Mouse (Mus musculus) right cerebral cortex, postnatal 25 days (tissue): ENCODE results near the gene Dpf2.

Source experiments
- DNase-seq: peaks from one replicate; pipeline ENCODE4 v3.0.0; 2022

Gene Dpf2

DNA sequence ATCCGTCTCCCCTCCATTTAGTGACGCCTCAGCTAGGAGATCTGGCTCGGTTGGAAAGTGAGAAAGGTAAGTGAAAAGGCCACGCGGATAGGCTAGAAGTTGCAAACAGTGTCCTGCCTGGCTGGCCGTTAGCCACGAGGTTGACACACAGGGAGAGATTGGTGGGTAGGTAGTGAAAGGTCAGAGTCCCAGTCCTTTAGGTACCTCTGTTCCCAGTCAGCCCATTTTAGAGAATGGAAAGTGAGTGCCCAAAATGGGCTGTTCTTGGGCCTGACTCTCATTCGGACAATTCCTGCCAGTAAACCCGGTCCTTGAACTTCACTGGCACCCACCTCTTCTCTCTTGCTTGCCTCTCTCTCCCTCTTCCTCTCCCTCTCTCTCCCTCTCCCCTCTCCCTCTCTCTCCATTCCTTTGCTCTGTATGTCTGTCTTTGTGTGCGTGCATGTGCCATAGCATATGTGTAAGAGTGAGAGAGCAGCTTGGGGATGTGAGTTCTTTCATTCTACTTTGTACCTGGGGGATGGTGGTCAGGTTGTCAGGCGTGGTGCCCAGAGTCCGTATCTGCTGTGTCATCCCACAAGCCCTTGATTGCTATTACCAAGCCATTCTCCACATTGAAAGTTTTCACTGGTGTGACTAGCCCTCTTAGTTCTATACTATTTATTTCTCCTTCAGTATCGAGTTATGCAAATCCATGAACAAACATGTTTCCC lies at the start of gene Dpf2:
Gene Dpf2 (minus strand): TSS at position 4 of the 713 bp plus-strand sequence.
- DNase-seq, result no peak

DNA sequence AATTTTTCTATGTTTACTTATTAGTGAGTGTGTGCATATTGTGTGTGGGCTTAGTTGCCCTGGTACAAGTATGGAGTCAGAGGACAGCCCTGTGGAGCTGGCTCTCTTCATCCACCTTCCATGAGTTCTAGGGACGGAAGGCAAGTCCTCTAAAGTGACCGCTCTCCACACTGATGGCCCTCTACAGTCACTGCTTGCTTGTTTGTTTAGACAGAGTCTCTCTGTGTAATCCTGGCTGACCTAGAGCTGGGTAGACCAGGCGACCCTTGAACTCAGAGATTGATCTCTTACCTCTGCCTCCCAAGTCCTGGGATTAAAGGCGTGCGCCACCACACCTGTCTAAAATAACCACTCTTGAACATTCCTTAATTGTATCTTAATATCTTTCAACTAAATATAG lies 44.6 kb upstream of the Dpf2 start:
- no peak for DNase-seq

DNA sequence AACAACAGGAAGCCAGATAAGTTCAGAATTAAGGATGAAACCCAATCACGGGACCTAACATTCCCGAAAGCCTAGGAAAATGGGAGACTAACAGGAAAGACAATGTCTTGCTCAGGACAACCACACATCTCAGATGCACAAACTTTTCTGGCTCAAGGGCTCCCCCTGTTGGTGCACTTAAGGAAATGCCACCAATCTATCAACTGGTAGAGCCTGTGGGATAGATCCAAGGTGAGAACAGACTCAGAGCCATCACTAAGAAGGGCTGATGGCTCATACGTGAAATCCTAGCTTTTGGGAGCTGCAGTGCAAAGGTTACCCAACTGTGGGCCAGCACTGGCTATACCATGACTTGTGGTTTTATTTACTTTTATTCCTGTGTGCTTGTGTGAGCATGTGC lies 43.9 kb upstream of the Dpf2 start:
- DNase-seq, result peak; percentile 67

DNA sequence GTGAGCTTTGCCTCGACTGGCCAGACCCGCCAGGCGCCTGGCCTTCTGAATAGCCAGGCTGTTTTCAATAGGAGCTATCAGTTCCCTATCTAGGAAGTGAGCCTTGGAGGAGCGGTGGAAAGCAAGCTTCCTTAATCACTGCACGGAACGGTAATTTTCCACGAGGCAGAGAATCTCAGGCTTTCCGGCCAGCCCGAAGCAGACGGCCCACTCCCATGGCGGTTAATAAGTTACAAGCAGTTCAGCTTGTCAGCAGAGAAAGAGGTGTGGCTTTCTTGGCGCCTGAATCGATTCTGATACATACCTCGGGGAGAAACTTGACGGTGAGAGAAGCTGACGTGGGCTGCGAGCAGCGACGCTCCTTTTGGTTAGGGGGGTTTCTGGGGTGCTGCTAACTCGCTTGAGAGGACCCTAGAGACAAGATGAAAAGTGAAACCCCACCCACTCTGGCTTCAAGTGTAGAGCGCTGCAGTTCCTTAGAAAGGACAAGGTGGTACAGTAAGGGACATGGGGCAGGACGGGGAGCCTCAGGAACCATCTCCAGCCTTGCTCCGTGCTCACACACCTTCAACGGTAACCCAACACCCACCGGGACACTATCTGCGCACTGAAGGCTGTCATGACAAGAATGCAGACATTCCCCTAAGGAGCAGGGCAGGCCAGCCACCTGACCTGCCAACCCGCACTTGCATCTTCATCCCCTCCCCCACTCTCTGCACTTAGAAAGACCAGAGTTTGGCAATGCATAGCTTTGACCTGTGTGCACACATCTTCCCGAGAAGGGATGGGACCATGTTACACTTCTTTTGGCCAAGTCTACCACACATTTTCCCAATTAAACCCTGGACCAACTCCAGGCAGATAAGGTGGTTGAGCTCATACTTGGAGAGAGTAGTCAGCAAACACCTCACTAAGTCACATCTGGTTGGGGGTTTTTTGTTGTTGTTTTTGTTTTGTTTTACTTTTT lies 43.2 kb upstream of the Dpf2 start:
- DNase-seq, result no peak

DNA sequence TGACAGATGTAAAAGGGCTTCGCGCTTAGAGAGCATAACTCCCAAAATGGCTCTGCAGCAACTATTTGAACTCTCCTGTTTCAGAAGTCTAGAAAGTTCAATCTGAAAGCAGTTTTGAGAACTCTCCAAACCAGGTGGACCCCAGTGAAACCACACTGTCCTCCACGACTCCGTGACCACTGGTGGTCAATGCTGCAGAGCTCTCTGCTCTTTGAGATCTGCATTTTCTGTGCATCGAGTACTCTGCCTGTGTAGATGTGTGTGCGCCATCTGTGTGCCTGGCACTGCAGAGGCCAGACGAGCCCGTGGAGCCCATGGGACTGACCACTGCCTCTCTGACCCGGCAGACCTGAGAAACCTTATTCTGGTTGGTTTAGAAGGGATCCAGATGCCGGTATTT lies 42.1 kb upstream of the Dpf2 start:
- DNase-seq, result no peak

DNA sequence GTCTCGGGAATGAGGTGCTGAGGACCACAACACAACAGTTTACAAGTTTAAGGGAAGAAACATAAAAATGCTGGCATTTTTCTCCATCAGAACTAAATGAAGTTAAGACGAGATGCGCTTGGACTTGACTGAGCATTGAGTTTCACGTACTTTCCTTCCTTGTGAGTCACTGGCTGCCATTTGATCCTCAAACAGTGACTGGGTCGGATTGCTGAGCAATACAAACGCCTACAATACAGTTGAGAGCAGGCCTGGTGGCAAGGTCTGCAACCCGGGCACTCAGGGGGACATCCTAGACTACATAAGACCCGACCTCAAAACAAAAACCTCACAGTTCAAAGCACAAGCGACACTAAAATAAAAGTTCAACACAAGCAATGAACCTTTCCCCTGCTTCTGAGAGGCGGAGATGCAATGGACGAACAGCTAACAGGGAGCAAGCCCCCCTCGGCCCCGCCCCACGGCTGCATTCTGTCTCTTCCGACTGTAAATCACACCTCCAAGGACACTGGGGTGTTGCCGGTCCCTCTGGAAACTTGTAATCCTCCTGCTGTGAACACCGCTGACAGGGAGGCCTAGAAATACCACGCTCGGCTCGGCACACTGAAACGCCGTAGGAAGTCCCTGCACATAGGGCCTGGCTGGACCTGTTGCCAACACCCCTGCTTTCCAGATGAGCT lies 41.4 kb upstream of the Dpf2 start:
- no peak for DNase-seq

DNA sequence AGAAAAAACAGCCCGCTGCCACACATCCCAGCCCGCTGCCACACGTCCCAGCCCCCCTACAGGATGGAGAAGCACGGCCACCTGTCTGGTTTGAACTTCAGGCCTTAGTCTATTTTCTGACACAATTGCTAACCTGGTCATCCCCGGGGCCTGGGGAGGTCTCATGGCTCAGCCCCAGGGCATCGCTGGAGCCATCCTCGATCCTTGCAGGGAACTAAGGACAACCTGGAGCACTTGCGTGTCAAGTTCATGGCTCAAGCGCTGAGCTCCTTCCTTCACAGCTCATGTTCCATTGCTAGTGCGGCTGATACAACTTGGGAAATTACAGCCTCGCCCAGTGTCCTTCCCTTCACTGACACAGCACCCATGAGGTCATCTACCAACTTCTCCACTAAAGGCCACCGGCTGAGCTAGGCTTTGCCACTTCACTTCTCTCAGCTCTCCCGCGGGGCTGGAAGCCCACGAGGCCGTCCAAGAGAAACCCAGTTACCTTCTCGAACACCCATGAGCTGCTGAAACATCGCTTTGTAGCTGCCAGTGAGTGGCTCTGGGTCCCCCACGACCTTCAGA lies 40.5 kb upstream of the Dpf2 start:
- no peak for DNase-seq

DNA sequence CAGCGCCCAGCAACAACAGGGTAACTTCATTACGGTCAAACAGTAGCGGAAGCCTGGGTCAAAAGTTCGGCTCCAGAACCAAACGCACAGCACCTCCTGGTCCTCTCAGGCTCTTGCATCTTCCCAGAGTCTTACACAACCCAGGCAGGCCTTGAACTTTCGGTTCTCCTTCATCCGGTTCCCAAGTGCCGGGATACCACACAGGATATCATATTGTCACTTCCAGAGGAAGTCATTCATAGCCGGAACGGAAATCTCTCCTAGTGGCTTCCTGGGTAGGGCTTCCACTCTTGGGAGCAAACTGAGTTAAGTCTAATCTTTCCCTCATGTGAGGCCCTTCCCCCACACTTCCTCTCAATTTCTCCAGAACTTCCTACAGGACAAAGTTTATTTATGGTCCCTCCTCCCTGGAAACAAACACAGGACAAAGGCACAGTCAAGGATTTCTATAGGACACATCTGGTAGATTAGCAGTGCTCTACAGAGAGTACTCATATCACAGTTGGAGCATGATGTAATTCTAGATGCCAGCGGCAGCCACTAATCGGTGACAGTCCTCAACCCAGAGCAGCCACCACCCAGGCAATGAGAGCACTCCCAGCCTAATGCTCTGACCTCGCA lies 39.4 kb upstream of the Dpf2 start:
- no peak for DNase-seq

DNA sequence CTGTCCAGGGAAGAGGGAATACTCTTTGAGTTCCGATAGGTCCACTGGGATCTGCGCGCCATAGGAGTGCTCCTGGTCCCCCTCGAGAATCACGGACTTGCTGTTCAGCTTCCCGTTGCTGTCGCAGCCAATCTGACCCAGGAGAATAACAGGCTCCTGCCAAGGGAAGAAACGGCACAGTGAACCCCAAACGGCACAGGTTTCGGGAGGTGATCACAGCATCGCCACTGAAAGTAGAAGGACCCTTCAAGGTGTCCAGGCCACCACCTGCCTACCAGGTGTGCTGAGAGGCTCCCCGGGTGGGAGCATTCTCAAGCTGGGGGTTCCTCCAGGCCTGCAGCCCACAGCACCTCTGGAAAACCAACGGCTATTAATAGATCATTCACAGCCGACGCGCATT lies 38.8 kb upstream of the Dpf2 start:
- no peak for DNase-seq

DNA sequence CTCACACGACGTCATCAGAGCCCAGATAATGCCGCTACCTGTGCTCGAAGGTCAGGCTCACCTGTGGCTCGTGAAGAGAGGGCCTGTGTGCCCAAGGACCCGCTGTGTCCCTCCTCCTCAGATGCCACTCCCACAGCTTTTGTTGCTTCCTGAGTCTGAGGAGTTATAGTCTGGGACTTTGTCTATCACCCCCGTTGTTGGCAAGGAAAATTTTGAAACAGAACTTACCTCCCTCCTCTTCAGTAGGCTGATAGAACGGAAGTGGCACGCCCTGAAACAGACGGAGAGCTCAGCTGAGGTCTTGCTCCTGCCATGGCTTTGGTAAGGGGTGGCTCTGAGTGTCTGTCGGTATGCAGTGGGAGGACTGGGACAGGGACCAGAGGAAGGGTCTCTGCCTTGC lies 37.4 kb upstream of the Dpf2 start:
- no peak for DNase-seq

DNA sequence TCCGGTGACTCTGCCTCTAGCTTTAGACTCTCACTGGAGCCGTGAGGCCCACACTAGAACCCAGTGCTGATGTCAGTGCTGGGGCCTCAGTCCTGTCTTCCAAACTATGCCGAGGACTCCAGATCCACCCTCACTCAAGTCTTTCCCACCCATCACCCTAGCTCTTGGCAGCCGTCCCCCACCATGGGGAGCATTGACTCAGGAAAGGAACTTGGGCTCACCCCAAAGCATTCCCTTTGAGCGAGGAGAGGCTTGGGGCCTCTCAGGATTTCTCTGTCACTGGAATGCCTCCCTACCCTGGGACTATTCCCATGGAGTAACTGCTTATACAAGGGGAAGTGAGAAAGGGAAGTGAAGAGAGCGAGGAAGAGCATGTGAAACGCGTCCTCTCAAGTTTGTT lies 33.1 kb upstream of the Dpf2 start:
- no peak for DNase-seq

DNA sequence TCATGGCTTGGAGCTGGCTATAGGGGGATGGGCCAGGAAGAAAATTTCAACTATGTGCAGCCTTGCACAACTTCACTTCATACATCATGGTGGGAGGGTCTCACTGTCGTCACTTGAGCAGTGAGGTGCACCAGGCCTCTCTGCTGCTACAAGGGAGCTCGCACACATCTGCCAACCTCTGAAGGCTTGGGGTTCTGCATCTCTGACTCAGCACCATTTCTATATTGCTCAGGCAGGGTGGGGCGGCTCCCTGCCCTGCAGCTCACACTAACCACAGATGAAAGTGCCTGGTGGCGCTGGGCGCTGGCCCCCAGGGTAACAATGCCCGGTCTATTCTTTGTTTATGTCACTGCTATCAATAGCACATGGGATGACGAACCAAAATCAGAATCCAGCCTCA lies 32.2 kb upstream of the Dpf2 start:
- no peak for DNase-seq

DNA sequence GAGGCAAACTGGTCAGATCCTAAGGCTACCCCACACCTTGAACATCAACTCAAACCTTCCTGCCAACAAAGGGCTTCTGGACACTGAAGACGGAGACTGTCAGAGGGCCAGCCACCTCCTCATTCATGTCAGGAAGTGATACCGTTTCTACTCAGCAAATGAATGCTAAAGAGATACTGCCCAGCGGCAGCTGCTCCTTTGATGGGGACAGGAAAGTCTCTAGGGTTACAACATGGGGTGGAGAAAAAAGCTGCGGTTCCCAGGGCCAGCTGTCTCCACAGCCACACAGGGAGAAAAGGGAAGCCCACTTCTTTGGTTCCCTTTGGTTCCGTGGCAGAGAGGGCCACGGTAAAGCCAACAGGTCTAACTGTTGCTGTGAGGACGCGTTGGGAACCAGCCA lies 31.3 kb upstream of the Dpf2 start:
- DNase-seq, result no peak

DNA sequence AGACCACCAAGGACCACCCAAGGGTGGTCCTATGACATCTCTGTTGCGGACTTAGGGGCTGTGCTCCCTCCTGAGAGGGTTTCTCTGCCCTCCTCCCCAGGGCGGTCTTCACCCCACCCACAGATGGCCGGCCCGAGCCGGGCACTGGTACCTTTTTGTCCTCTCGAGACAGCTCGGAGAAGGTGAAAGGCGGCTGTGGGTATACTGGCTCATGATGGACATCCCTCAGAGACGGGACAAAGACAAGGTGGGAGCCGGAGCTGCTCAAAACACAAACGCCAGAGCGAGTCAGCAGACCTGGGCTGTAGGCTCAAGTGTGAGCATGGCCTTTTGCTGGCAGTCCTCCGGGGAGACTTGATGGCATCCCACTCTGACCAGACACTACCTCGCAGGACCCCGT lies 30.6 kb upstream of the Dpf2 start:
- no peak for DNase-seq

DNA sequence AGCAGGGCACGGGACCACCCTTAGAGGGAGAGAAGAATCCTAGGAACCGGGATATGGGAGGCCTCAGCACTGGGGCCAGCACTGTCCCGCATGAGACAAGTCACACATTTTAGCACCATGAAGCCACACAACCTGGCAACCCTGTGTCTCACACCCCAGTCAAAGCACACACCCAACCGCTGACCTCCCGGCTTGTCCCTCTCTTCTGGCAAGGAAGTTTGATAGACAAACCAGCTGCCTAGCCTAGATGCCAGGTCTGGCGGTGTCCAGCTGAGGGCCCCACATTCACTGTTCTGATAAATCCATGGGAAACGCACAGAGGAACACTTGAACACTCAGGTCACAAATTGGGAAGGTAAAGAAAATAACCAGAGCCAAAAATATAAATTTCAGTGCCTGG lies 29.8 kb upstream of the Dpf2 start:
- DNase-seq, result no peak

DNA sequence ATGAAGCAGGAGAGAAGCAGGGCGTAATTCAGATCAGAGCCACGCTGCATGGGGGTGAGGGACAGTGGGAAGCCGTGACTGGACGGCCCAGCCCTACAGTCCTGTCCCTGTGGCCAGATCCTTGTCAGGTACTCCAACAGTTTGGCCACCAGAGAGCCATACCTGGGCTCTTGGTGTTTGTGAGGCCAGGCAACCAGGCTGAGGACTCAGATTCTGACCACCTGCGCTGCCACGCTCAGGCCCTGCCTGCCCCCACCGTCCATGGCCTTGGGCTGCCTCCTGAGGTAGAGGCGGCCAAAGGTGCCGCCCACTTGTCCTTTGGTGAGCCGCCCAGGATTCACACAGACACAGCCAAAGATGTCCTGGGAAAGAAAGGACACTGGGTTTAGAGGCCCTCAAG lies 27.8 kb upstream of the Dpf2 start:
- DNase-seq, result no peak

DNA sequence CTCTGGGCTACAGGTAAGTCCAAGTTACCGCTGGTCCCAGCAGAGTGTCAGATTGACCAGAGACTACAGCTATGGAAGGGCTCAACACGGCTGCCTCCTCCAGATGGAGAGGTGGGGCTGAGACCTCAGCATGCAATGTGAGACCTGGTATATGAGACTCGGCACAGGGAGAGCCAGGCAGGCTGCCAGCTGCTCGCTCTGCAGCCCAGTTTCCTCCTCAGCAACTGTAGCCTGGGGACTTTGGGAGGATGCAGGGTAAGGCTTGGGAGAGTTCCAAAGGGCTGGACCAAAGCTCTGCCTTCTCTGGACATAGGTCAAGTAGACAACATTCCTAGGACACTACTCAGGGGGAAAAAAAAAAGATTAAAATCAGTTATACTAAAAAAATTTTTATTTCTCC lies 27.4 kb upstream of the Dpf2 start:
- DNase-seq, result no peak

DNA sequence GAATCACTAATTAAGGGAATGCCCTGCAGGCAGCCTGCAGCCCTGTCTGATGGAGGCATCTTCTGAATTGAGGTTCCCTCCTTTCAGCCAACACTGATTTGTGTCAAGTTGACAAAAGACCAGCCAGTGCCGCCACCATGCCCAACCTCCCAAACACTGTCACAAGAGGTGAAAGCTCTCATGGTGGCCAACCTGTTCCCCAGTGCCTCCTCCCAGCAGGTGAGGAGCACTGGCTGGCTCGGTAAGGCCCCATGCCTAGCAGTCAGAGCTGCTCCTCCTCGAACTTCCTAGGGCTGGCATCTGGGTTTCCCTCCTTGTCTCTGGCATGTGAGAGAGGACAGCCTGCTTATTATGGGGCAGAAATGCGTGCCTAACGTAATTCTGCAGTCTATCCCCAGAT lies 26.9 kb upstream of the Dpf2 start:
- DNase-seq, result no peak

DNA sequence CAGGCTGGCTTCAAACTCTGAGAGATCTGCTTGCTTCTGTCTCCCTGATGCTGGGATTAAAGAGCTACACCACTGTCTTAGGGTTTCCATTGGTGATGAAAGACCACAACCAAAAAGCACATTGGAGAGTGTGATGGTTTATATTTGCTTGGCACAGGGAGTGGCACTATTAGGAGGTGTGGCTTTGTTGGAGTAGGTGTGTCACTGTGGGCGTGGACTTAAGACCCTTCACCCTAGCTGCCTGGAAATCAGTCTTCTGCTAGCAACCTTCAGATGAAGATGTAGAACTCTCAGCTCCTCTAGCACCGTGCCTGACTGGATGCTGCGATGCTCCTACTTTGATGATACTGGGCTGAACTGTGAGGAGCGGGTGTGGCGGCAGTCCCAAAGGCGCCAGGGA lies 25.7 kb upstream of the Dpf2 start:
- no peak for DNase-seq

DNA sequence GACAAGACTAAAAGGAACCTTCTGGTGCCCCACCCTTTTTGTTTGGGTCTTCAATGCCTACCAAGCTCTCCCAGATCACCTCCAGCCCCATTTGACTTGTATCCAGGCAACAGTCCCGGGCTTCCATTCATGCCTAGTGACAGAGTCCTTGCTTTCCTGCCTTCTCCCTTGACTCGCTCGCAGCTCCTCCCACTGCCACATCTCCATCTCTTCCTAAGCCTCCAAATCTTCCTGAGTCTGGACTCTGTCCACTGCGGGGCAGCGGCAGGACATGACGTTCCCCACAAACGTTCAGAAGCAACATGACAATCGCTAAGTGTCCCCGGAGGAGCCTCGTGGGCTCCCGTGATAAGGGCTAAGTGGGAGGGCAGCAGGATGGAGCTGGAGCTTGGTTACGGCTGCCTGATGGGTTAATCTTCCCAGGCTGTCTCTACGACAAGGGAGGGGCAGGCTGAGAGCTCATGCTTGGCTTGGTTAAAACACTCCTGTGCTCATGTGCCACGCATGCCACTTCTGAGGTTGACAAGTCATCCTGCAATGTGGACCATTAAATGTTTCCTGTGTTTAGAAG lies 25.1 kb upstream of the Dpf2 start:
- DNase-seq, result no peak

DNA sequence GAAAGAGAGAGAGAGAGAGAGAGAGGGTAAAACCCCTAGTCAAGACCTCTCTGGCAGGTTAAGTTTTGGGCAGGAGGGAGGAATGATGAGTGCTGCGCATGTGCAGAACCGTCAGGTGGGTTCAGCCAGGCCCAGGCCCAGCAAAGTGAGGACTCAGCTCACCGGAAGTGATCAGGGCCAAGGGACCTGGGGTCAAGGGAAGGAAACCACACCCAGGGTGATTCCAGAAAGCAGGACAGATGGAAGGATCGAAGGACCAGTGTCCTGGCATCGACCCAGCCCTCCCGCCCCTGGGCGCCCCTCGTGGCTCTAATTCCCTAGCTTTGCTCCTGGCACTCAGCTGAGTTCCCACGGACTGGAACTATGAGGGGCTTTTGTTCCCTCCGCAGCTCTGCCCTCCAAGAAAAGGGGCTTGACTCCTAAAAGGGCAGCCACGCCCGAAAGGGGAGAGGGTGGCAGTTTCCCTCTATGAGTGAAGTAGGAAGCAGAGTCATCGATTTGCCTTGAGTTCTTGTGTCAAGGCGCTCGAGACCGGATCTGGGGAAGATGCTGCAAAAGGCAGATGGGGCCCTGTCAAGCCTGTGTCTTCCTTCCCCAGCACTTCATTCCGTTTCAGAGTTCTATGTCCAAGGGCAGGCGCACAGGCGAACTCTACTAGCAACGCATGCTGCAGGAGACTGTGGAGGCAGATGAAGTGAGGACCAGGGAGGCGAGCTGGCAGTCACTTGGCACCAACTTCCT lies 24.5 kb upstream of the Dpf2 start:
- DNase-seq, result no peak

DNA sequence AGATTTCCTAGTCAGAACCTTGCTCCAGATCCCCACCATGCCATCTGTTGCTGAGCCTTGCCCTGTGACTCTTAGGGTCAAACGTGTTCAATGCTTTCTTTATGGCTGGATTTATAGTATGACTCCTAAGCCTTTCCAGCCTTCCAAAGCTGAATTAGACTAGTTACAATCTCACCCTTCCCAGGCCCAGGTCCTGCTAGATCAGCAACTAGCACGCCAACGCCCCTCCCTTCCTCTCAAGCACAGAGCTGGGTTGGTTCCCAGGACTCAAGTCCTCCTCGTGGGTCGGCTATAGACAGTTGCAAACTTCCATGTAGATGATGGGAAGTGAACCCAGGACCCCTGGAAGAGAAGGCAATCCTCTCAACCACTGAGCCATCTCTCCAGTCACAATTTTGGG lies 22.9 kb upstream of the Dpf2 start:
- DNase-seq, result no peak
